10 mouse cellular contexts compared by ENCODE assay signal in the genomic region with DNA sequence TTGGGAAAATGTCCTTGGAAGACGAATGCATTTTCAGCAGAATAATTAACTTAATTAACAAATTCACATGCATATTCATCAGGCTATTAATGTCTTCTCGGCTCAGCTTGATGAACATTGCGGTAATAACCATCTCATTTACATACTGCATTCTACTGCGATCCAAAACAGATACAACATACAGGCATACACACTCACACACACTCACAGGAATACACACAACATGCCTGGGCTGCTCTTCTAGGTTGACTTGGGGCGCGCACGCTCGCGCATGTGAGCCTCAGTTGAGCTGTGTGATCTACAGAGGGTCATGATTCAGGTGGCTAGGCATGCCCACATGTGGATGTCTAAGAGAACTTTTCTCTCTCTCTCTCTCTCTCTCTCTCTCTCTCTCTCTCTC. TPM values are rescaled to one million over a fixed set of nuclear protein-coding genes. Genes with fewer than 3 reads are reported as not detected.
A peak's percentile ranks its signal among the peaks of the same experiment; 100 is the strongest.
DNase-seq lines count a peak whose midpoint lies in the region; ATAC-seq and TF ChIP-seq lines count a peak whose summit lies in the region.
"Had no signal": no experiment of that assay in that cellular context is flagged by ENCODE, and none has a peak within 500 bp of the region (broad histone marks: within the 10 kb centered on the region; RNA-seq: fewer than 3 reads in every experiment).

No protein-coding gene starts in this region.

- H3K4me1 ChIP-seq in kidney, embryonic 16.5 days (ENCODE audit: insufficient read depth, low read length): peaks cover 7% of the 10 kb centered on the region; the same call in 1 of the 2 replicates
- H3K4me1 ChIP-seq in forebrain, embryonic 10.5 days: peaks cover 24% of the 10 kb centered on the region
- peaks cover 20% of the 10 kb centered on the region; the same call in 1 of the 2 replicates for H3K4me1 ChIP-seq in midbrain, embryonic 12.5 days
- no peaks in the 10 kb centered on the region for H3K4me1 ChIP-seq in thymus, adult 2 months (replicated peaks; ENCODE audit: control insufficient read depth, insufficient read depth, low read length)

- H3K9me3 ChIP-seq in kidney, embryonic 16.5 days (ENCODE audit: low read length): no peaks in the 10 kb centered on the region
- no peaks in the 10 kb centered on the region for H3K9me3 ChIP-seq in forebrain, embryonic 10.5 days
- H3K9me3 ChIP-seq in midbrain, embryonic 12.5 days: no peaks in the 10 kb centered on the region

- 0 out of 2 replicates have a peak, but pooled peaks cover 3% of the 10 kb centered on the region for H3K27me3 ChIP-seq in kidney, embryonic 16.5 days (ENCODE audit: insufficient read depth, low read length)
- peaks cover 31% of the 10 kb centered on the region for H3K27me3 ChIP-seq in forebrain, embryonic 10.5 days (ENCODE audit: poor library complexity, severe bottlenecking)
- no peaks in the 10 kb centered on the region for H3K27me3 ChIP-seq in midbrain, embryonic 12.5 days
- H3K27me3 ChIP-seq in thymus, adult 2 months (ENCODE audit: control insufficient read depth, insufficient read depth, low read length): no peaks in the 10 kb centered on the region

- H3K4me3 ChIP-seq in kidney, embryonic 16.5 days (ENCODE audit: low read length): no peak overlapping the region
- peak overlapping the region; percentile 39; the same call in 1 of the 2 replicates for H3K4me3 ChIP-seq in forebrain, embryonic 10.5 days
- H3K4me3 ChIP-seq in midbrain, embryonic 12.5 days: no peak overlapping the region
- no peak overlapping the region for H3K4me3 ChIP-seq in thymus, adult 2 months (ENCODE audit: control insufficient read depth, insufficient read depth, low read length)

- no peak for TF ChIP-seq POLR2A in brain, embryonic 14.5 days (IDR thresholded peaks at IDR 0.05; ENCODE audit: borderline replicate concordance, extremely low read depth, insufficient read depth, insufficient read length, poor library complexity, severe bottlenecking)
- TF ChIP-seq POLR2A in thymus, adult 2 months (IDR thresholded peaks at IDR 0.05; ENCODE audit: control insufficient read depth, extremely low read depth, insufficient read depth, low read length, poor library complexity): no peak

- WGBS in kidney, embryonic 16.5 days: 21% methylated on average over 9 of the region's 9 CpGs
- WGBS in forebrain, embryonic 10.5 days: 31% methylated on average over 9 of the region's 9 CpGs
- 30% methylated on average over 9 of the region's 9 CpGs for WGBS in midbrain, embryonic 12.5 days
- WGBS in thymus, adult 2 months: 84% methylated on average over 9 of the region's 9 CpGs

- TF ChIP-seq CTCF in brain, embryonic 14.5 days (IDR thresholded peaks at IDR 0.05; ENCODE audit: borderline replicate concordance, extremely low read depth, insufficient read depth, insufficient read length): no peak
- TF ChIP-seq CTCF in thymus, adult 2 months (IDR thresholded peaks at IDR 0.05; ENCODE audit: borderline replicate concordance, control insufficient read depth, extremely low read depth, insufficient read depth, low read length, poor library complexity): no peak

- no peak overlapping the region; the same call in 1 of the 2 replicates for H3K4me2 ChIP-seq in kidney, embryonic 16.5 days (replicated peaks; ENCODE audit: low read depth, low read length)
- peak overlapping the region; percentile 42 for H3K4me2 ChIP-seq in midbrain, embryonic 12.5 days (replicated peaks)

- ATAC-seq in kidney, embryonic 16.5 days (ENCODE audit: low FRiP score, low TSS enrichment): peak; percentile 46; the same call in 1 of the 2 replicates
- ATAC-seq in midbrain, embryonic 12.5 days (ENCODE audit: low FRiP score, low read depth): no peak

- no peak for DNase-seq in kidney, adult 11 months
- peak; percentile 93 for DNase-seq in brain, embryonic 14.5 days (ENCODE audit: low read depth)
- DNase-seq in forebrain, embryonic 10.5 days (ENCODE audit: extremely low spot score, low spot score): no peak
- no peak for DNase-seq in thymus, adult 2 months
- no peak for DNase-seq in lung, postnatal 14 days
- DNase-seq in heart, adult 8-10 months (ENCODE audit: low spot score): no peak
- DNase-seq: liver had no signal

- peaks cover 4% of the 10 kb centered on the region; the same call in 1 of the 2 replicates for H3K36me3 ChIP-seq in kidney, embryonic 16.5 days (ENCODE audit: insufficient read depth, low read length)
- peaks cover 21% of the 10 kb centered on the region for H3K36me3 ChIP-seq in forebrain, embryonic 10.5 days (replicated peaks)
- peaks cover 14% of the 10 kb centered on the region for H3K36me3 ChIP-seq in midbrain, embryonic 12.5 days
- H3K36me3 ChIP-seq in thymus, adult 2 months (ENCODE audit: control insufficient read depth, insufficient read depth, low read length): peaks cover 4% of the 10 kb centered on the region; the same call in 1 of the 2 replicates

- H3K9ac ChIP-seq in kidney, embryonic 16.5 days (replicated peaks; ENCODE audit: low read length): no peak overlapping the region
- no peak overlapping the region for H3K9ac ChIP-seq in midbrain, embryonic 12.5 days (replicated peaks)

- H3K27ac ChIP-seq in kidney, embryonic 16.5 days (ENCODE audit: low read length): no peak overlapping the region
- no peak overlapping the region; the same call in 1 of the 2 replicates for H3K27ac ChIP-seq in forebrain, embryonic 10.5 days
- H3K27ac ChIP-seq in midbrain, embryonic 12.5 days (replicated peaks): no peak overlapping the region
- H3K27ac ChIP-seq in thymus, adult 2 months (ENCODE audit: control insufficient read depth, insufficient read depth, low read length): no peak overlapping the region

RNA-seq across cellular contexts. Expression of a gene that starts 45.7 kb away (rescaled TPM):
- polyA plus RNA-seq in kidney, embryonic 16.5 days (2015; fragmentation: Nextera tagmentation; extraction: Ambion mirVana): not detected in 2 replicates
- polyA plus RNA-seq in brain, embryonic 14.5 days (2012; rRNA removed): 52.0 and 101 TPM in 2 replicates
- polyA plus RNA-seq in forebrain, embryonic 10.5 days (2016; fragmentation: Nextera tagmentation; extraction: Ambion mirVana): 0.14 TPM in 1 of 2 replicates, not detected in the other
- polyA plus RNA-seq in midbrain, embryonic 12.5 days (2016; fragmentation: Nextera tagmentation; extraction: Ambion mirVana): 1.3 and 2.3 TPM in 2 replicates
- 0.12 and 0.22 TPM in 2 replicates for polyA plus RNA-seq in thymus, adult 2 months (2012; rRNA removed)
- total RNA-seq in heart, adult 8-10 months (2022): not detected
- polyA plus RNA-seq: stomach, embryonic 16.5 days had no signal

Comparison
In these comparisons a context has a peak if more than half of its experiments do, and no peak if none do; other contexts are left out.
1. RNA of a gene that starts 45.7 kb away (polyA plus RNA-seq): 52.0 to 101 TPM in brain, embryonic 14.5 days; 1.3 to 2.3 TPM in midbrain, embryonic 12.5 days, 0.14 TPM in forebrain, embryonic 10.5 days, 0.12 to 0.22 TPM in thymus, adult 2 months and not detected in kidney, embryonic 16.5 days; every median in the first group is over 10 times any median in the second.